17 mouse cellular contexts compared by ENCODE assay signal in genomic region chr4:123642877-123643276, GRCm38 (mm10). TPM values are rescaled to one million over a fixed set of nuclear protein-coding genes. Genes with fewer than 3 reads are reported as not detected.
DNase-seq lines count a peak whose midpoint lies in the region; ATAC-seq and TF ChIP-seq lines count a peak whose summit lies in the region.
"Had no signal": no experiment of that assay in that cellular context is flagged by ENCODE, and none has a peak within 500 bp of the region (broad histone marks: within the 10 kb centered on the region; RNA-seq: fewer than 3 reads in every experiment).

No protein-coding gene starts in this region.

- H3K27me3 ChIP-seq in hindbrain, embryonic 16.5 days (replicated peaks; ENCODE audit: control insufficient read depth, insufficient read depth, low read length), result no peaks in the 10 kb centered on the region
- H3K27me3 ChIP-seq in hindbrain, embryonic 10.5 days (ENCODE audit: insufficient read depth, poor library complexity, severe bottlenecking), result no peaks in the 10 kb centered on the region
- no peaks in the 10 kb centered on the region for H3K27me3 ChIP-seq in lung, embryonic 16.5 days (ENCODE audit: control insufficient read depth, insufficient read depth, low read depth, low read length)
- H3K27me3 ChIP-seq in ES-Bruce4 (ENCODE audit: control insufficient read depth, insufficient read depth, low read length, poor library complexity, severe bottlenecking), result no peaks in the 10 kb centered on the region
- H3K27me3 ChIP-seq in limb, embryonic 15.5 days, result no peaks in the 10 kb centered on the region
- H3K27me3 ChIP-seq: liver, embryonic 12.5 days had no signal

- H3K9me3 ChIP-seq in hindbrain, embryonic 16.5 days (ENCODE audit: control insufficient read depth, low read length), result no peaks in the 10 kb centered on the region
- H3K9me3 ChIP-seq in hindbrain, embryonic 10.5 days, result peaks cover 6% of the 10 kb centered on the region
- no peaks in the 10 kb centered on the region for H3K9me3 ChIP-seq in lung, embryonic 16.5 days (ENCODE audit: control insufficient read depth, low read length)
- no peaks in the 10 kb centered on the region for H3K9me3 ChIP-seq in ES-Bruce4 (replicated peaks; ENCODE audit: control insufficient read depth, insufficient read depth, low read length, poor library complexity, severe bottlenecking)
- no peaks in the 10 kb centered on the region for H3K9me3 ChIP-seq in limb, embryonic 15.5 days
- H3K9me3 ChIP-seq: heart, embryonic 10.5 days; liver, embryonic 12.5 days had no signal

- peak; percentile 21; the same call in 1 of the 2 replicates for ATAC-seq in hindbrain, embryonic 16.5 days
- peak; percentile 68 for ATAC-seq in lung, embryonic 16.5 days (ENCODE audit: low read depth)
- no peak for ATAC-seq in limb, embryonic 15.5 days (ENCODE audit: insufficient number of reproducible peaks, low FRiP score, low TSS enrichment, low read depth)
- ATAC-seq in CD4-positive, CD25-positive, alpha-beta regulatory T cell, adult 4 months, result no peak
- ATAC-seq: forebrain, embryonic 16.5 days; inflammation-experienced regulatory T-cells, adult 6 months; liver, embryonic 12.5 days had no signal

- H3K4me1 ChIP-seq in hindbrain, embryonic 16.5 days (ENCODE audit: control insufficient read depth, insufficient read depth, low read depth, low read length), result peaks cover 7% of the 10 kb centered on the region; the same call in 1 of the 2 replicates
- H3K4me1 ChIP-seq in hindbrain, embryonic 10.5 days (replicated peaks), result no peaks in the 10 kb centered on the region
- peaks cover 19% of the 10 kb centered on the region for H3K4me1 ChIP-seq in lung, embryonic 16.5 days (replicated peaks; ENCODE audit: control insufficient read depth, insufficient read depth, low read length)
- H3K4me1 ChIP-seq in lung, adult 2 months (ENCODE audit: control insufficient read depth, insufficient read depth, low read length), result peaks cover 13% of the 10 kb centered on the region
- H3K4me1 ChIP-seq in ES-Bruce4 (ENCODE audit: control insufficient read depth, insufficient read depth, low read length), result no peaks in the 10 kb centered on the region
- H3K4me1 ChIP-seq in limb, embryonic 15.5 days, result peaks cover 10% of the 10 kb centered on the region
- H3K4me1 ChIP-seq: heart, embryonic 10.5 days; megakaryocyte, embryonic 14.5 days had no signal

- H3K4me3 ChIP-seq in hindbrain, embryonic 16.5 days (ENCODE audit: low read length), result no peak overlapping the region
- no peak overlapping the region for H3K4me3 ChIP-seq in hindbrain, embryonic 10.5 days
- H3K4me3 ChIP-seq in lung, embryonic 16.5 days (ENCODE audit: low read length), result no peak overlapping the region
- H3K4me3 ChIP-seq in lung, adult 2 months (replicated peaks; ENCODE audit: extremely low read depth, low read depth, low read length), result no peak overlapping the region
- H3K4me3 ChIP-seq in ES-Bruce4 (ENCODE audit: low read depth, low read length), result no peak overlapping the region
- H3K4me3 ChIP-seq in limb, embryonic 15.5 days, result no peak overlapping the region
- H3K4me3 ChIP-seq: erythroblast, embryonic 14.5 days; heart, embryonic 10.5 days; liver, embryonic 12.5 days; megakaryocyte, embryonic 14.5 days had no signal

- no peak overlapping the region for H3K4me2 ChIP-seq in hindbrain, embryonic 16.5 days (ENCODE audit: low read length)
- no peak overlapping the region for H3K4me2 ChIP-seq in lung, embryonic 16.5 days (ENCODE audit: low read depth, low read length)
- H3K4me2 ChIP-seq in limb, embryonic 15.5 days, result no peak overlapping the region
- H3K4me2 ChIP-seq: liver, embryonic 12.5 days had no signal

- no peak for TF ChIP-seq POLR2A in lung, adult 2 months (IDR thresholded peaks at IDR 0.05; ENCODE audit: borderline replicate concordance, extremely low read depth, low read depth, low read length)
- TF ChIP-seq POLR2A in ES-Bruce4 (IDR thresholded peaks at IDR 0.05; ENCODE audit: insufficient read depth, low read length), result no peak

- 0 out of 2 replicates have a peak, but pooled peaks cover 5% of the 10 kb centered on the region for H3K36me3 ChIP-seq in hindbrain, embryonic 16.5 days (ENCODE audit: control insufficient read depth, insufficient read depth, low read length)
- H3K36me3 ChIP-seq in hindbrain, embryonic 10.5 days, result peaks cover 40% of the 10 kb centered on the region
- H3K36me3 ChIP-seq in lung, embryonic 16.5 days (ENCODE audit: control insufficient read depth, insufficient read depth, low read length), result no peaks in the 10 kb centered on the region
- H3K36me3 ChIP-seq in ES-Bruce4 (ENCODE audit: control insufficient read depth, insufficient read depth, low read length, poor library complexity, severe bottlenecking), result peaks cover under 1% of the 10 kb centered on the region; the same call in 1 of the 2 replicates
- H3K36me3 ChIP-seq in limb, embryonic 15.5 days, result no peaks in the 10 kb centered on the region
- H3K36me3 ChIP-seq: liver, embryonic 12.5 days had no signal

- H3K27ac ChIP-seq in hindbrain, embryonic 16.5 days (ENCODE audit: low read depth, low read length), result no peak overlapping the region
- no peak overlapping the region for H3K27ac ChIP-seq in hindbrain, embryonic 10.5 days
- peak overlapping the region; percentile 38 for H3K27ac ChIP-seq in lung, embryonic 16.5 days (ENCODE audit: low read length)
- H3K27ac ChIP-seq in ES-Bruce4 (ENCODE audit: insufficient read depth, low read length), result peak overlapping the region; percentile 72; the same call in 1 of the 2 replicates
- peak overlapping the region; percentile 39; the same call in 1 of the 2 replicates for H3K27ac ChIP-seq in limb, embryonic 15.5 days
- H3K27ac ChIP-seq: heart, embryonic 10.5 days; liver, embryonic 12.5 days had no signal

- no peak for DNase-seq in hindbrain, embryonic 10.5 days (ENCODE audit: low spot score)
- no peak for DNase-seq in lung, adult 2 months
- DNase-seq: adrenal gland, adult 2 months; B cell, adult 2 months; heart, postnatal 10 days; right cerebral cortex, adult 18-20 months had no signal

- WGBS in hindbrain, embryonic 16.5 days, result 56% methylated on average over 5 of the region's 5 CpGs
- WGBS in hindbrain, embryonic 10.5 days, result 89% methylated on average over 5 of the region's 5 CpGs
- WGBS in lung, embryonic 16.5 days, result 45% methylated on average over 5 of the region's 5 CpGs
- 55% methylated on average over 5 of the region's 5 CpGs for whole genome bisulfite sequencing in lung, adult 2 months
- WGBS in limb, embryonic 15.5 days, result 39% methylated on average over 5 of the region's 5 CpGs

- no peak overlapping the region for H3K9ac ChIP-seq in hindbrain, embryonic 16.5 days (ENCODE audit: low read depth, low read length)
- no peak overlapping the region for H3K9ac ChIP-seq in lung, embryonic 16.5 days (ENCODE audit: low read length)
- H3K9ac ChIP-seq in ES-Bruce4 (ENCODE audit: low read depth, poor library complexity, severe bottlenecking), result no peak overlapping the region
- no peak overlapping the region for H3K9ac ChIP-seq in limb, embryonic 15.5 days
- H3K9ac ChIP-seq: liver, embryonic 12.5 days had no signal

- no peak for TF ChIP-seq CTCF in lung, adult 2 months (IDR thresholded peaks at IDR 0.05; ENCODE audit: insufficient read depth, low read length)
- no peak for TF ChIP-seq CTCF in ES-Bruce4 (IDR thresholded peaks at IDR 0.05; ENCODE audit: low read depth, low read length)

- no peak for TF ChIP-seq EP300 in ES-Bruce4 (IDR thresholded peaks at IDR 0.05; ENCODE audit: insufficient read depth, low read depth, low read length)

RNA-seq across cellular contexts. Expression of gene Macf1, which starts 41.3 kb away (rescaled TPM):
- 61.0 and 62.2 TPM in 2 replicates for polyA plus RNA-seq in hindbrain, embryonic 16.5 days (2015; fragmentation: Nextera tagmentation; extraction: Ambion mirVana)
- 36.5 and 42.3 TPM in 2 replicates for polyA plus RNA-seq in hindbrain, embryonic 10.5 days (2016; fragmentation: Nextera tagmentation; extraction: Ambion mirVana)
- polyA plus RNA-seq in lung, embryonic 16.5 days (2015; fragmentation: Nextera tagmentation; extraction: Ambion mirVana), result 77.8 and 89.5 TPM in 2 replicates
- 216 and 249 TPM in 2 replicates for polyA plus RNA-seq in lung, adult 2 months (2012; rRNA removed)
- 251 and 257 TPM in 2 replicates for polyA plus RNA-seq in ES-Bruce4 (2011; ENCODE audit: insufficient read depth, insufficient read length, low read depth, missing spikeins)
- polyA plus RNA-seq in limb, embryonic 15.5 days (2015; fragmentation: Nextera tagmentation; extraction: Ambion mirVana), result 43.2 and 47.4 TPM in 2 replicates
- 100 to 1,000 TPM; 161 to 185 TPM for polyA plus RNA-seq in CD4-positive, CD25-positive, alpha-beta regulatory T cell, adult 4 months (2017; shearing (Covaris generic))

Comparison
In these comparisons a context has a peak if more than half of its experiments do, and no peak if none do; other contexts are left out.
1. ATAC-seq: peak in hindbrain, embryonic 16.5 days (single experiment) and lung, embryonic 16.5 days (single experiment); none in limb, embryonic 15.5 days (single experiment) and CD4-positive, CD25-positive, alpha-beta regulatory T cell, adult 4 months (single experiment).
2. H3K27ac ChIP-seq: peak in lung, embryonic 16.5 days (single experiment), ES-Bruce4 (single experiment) and limb, embryonic 15.5 days (single experiment); none in hindbrain, embryonic 16.5 days (single experiment) and hindbrain, embryonic 10.5 days (single experiment).